Mouse (Mus musculus) T-helper 1 cell (primary cell): ENCODE measurements around the gene Elmo1.

Source experiments
- in situ Hi-C: fragments of 300-600 bp; cut with MboI, MseI; formaldehyde crosslinking; loops from one replicate; pipeline ENCODE4 v1.15.1; 2025; ENCODE audit warnings: high pct_unique_total_duplicates

Elmo1 gene

DNA sequence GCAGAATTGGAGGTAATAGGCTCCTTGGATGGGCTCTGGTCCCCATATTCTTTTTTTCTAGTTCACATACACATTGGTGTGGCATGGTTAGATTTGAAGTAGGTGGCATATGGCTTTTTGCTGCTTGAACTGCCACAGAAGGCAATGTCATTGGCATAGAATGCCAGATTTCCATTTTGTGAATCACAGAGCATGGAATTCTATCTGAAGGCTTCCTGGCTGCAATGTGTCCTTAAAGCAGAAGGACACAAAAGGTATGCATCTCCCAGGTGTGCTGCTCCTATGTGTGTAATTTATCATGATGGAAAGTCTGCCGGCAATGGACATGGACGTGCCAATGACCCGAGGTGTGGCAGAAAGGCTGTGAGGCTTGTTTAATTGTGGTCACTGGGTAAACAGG is 371.2 kb downstream of the Elmo1 start:
- in situ Hi-C loops, result no loop called here

DNA sequence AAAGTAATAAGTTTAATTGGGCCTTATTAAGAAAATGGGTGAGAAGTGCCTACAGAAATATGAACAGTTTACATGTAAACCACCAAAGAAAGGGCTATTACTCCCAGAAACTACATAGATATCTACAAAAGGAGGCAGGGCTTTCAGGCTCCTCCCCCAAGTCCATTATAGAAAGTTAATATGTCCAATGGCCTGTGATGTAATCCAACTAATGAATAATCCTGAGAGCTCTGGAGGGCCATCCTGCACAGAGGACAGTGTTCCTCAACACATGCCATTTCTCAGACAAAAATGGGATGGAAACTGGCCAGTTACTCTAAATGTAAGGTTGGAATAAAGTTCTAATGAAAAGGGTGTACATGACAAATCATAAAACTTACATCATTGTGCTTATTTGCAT is 373.8 kb downstream of the Elmo1 start:
- in situ Hi-C loops, result no loop called here

DNA sequence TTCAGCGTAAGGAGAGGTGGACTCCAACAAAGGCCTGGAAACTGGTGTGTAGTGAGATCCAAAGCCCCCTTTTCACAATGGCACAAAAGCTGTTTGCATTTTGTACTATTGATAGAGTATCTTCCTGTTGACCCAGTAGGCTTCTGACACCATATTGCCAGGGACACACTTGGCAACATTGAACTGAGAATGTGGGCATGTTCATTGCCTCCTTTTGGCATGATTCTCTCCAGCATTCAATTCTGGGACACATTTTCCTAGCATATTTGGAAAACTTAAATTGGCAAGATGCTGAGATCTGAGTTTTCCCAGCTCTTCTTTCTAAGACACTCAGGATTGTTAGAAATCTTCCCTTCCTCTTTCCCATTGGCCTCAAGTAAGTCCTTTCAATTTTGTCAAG is 377.0 kb downstream of the Elmo1 start:
- in situ Hi-C loops, result no loop called here

DNA sequence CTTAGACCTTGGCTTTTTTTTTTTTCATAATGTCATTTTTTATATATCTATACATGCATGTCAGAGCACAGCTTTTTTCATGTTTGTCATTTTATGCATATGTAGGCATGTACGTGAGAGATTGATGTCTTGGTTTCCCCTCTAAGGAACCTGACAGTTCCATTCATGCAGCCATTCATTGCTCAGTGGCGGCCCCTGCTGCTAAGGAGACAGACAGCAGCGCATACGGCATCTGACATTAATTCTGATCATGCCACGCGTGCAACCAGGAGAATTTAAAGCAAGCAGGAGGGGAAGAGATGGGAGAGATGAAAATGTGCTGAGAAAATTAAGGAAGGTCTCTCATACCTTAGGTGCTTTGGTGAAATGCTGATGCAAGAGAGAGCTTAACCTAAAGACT is 381.3 kb downstream of the Elmo1 start:
- in situ Hi-C loops, result loop anchor here (10.0 kb wide), 1 partner anchor 157 kb away; no protein-coding TSS in a partner anchor

DNA sequence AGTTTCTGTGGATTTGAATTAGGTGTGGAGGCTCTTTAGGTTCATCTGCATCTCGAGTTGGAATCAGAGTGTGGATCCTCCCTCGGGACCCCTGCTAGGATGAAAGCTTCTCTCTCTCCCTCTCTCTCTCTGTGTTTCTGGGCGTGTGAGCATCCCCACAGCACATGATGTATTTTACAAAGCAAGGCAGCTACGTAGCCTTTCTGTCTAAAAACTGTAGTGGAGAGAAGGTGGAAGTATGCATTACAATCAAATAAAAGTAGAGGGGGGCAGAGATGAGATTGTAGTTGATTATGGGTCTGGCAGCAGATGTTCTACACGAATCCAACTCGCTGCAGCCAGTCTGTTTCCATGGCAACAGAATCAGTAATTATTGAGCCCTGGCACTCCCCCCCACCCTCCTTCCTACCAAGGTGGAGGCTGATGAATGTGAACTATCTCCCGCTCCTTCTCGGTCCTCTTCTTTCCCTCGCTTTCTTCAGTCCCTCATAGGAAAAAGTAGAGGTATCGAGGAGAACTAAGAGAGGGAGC is 382.0 kb downstream of the Elmo1 start:
- in situ Hi-C loops, result loop anchor here (10.0 kb wide), 1 partner anchor 158 kb away; no protein-coding TSS in a partner anchor

DNA sequence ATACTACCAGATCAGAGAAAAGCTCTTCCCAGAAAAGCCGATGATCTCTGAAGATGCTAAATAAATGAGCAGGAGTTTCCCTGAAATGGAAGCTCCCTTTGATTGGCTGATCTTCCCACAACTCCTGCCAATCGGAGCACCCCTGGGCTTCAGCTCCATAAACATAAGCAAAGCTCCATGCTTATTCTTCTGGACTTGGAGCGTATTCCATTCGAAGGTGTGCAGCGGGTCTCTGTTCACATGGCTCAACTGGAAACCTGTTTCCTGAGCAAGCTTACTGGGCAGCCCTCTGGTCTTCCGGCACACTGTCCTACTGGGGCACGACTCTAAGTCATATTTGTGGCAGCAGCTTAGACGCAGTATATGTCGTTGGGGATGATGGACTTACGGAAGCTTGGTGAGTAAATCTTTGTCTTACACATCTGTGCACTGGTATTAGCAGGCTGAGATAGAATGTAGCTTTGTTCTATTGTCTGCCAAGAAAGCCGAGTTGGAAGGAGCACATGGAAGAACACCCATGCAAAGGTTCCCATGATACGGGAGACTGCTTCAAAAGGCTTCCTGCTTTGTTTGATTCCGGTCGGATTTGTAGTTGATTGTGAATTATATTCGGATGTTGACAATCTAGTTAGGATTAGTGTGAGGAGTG is 382.6 kb downstream of the Elmo1 start:
- in situ Hi-C loops, result loop anchor here (10.0 kb wide), 1 partner anchor 158 kb away; no protein-coding TSS in a partner anchor

DNA sequence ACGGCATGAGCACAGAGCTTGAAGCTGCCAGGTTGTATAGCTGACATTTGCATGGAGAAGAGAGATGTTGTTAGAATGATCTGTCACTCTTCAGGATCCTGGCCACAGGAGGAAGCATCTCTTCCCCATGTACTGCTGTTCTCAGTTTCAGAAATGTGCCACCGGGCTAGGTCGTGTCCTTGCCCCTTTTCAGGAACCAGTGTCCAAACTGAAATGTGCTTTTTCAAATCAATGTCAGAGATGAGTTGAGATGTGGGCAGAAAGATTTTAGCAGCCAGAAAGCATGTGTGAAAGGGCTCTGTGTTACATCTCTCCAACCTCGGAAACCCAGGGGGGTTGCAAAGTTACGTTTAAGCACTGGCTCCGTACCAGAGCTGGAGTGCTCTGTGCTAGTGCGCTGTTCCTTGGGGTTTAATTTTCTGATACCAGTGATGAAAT is 383.3 kb downstream of the Elmo1 start:
- in situ Hi-C loops, result loop anchor here (10.0 kb wide), 1 partner anchor 159 kb away; no protein-coding TSS in a partner anchor

DNA sequence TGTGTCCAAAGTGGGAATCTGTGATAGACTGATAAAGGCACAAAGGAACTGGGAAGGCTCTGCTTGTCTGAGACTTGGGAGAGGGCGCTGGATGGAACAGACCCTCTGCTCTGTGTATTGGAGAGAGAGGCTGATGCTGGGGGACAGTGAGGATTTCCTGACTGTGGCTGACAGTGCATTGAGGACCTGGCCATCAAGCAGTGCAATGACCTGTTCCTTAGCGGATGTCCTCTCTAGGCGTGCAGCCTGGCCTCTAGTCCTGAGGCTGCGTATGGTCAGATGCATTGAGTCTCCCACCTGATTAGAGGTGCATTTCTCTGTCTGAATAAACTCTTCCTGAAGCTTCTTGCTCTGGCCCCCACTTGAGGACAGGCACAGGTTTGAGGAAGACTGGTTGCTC is 384.2 kb downstream of the Elmo1 start:
- in situ Hi-C loops, result loop anchor here (10.0 kb wide), 1 partner anchor 160 kb away; no protein-coding TSS in a partner anchor

DNA sequence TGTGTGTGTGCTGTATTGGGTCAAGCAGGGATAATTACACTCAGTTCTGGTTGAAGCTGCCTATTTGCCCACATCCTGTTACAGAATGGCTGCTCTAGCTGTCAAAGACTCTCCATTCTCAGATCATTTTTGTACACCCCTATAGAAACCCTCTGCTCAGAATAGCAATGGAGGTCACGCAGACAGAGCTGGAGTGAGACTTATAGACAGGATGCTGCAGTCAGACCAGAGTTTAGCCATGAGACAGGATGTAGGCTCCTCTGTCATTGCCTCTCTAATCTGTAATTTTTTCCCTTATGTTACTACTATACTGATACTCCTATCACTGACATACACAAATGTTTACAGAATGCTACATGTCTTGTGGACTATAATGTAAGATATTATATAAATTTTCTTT is 391.4 kb downstream of the Elmo1 start:
- in situ Hi-C loops, result no loop called here

DNA sequence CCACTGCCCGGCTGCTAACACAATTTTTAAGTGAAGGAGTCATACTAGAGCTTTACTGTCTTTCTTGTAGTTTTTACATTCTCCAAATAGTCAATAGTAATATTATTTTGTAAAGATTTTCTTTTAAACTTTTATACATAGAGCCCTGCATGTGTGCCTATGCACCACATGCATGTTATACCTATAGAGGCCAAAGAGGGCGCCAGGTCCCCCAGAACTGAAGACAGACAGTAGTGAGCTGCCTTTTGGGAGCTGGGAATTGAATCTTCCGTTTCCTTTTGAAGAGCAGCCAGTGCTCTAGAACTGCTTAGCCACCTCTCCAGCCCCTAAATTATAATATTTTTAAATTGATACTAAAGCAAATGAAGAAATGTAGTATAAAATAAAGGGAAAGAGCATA is 398.7 kb downstream of the Elmo1 start:
- in situ Hi-C loops, result no loop called here

DNA sequence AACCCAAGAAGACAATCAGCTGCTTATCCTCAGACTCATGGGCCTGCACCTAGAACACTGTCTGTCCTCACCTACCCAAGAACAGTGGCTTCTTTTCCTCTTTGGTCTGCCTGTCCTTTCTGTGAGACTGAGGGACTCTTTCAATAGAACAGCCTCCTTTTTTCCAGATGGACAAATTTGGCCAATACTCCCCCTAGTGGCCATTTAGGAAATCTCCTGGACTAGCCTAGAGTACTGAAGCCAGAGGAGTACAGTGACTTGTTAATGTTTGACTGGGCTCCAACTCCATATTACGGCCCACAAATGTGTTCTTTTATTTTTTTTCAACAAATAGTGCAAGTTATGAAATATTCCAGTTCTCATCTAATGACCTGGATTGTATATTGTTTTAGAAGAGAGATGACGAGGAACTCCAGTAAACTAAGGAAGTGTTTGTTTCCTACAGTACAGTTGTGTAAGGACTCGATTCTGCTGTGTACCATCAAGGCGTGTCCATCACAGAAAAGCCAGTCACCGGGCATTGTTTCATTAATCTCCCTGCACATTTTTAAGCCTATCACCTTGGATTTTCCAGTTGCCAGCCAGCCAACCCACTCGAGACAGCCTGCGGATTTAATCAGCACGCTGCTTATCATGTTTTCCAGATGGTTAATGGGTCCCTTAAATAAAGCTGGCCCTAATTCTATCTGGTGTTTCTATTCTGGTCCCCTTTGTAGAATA is 399.5 kb downstream of the Elmo1 start:
- in situ Hi-C loops, result no loop called here

DNA sequence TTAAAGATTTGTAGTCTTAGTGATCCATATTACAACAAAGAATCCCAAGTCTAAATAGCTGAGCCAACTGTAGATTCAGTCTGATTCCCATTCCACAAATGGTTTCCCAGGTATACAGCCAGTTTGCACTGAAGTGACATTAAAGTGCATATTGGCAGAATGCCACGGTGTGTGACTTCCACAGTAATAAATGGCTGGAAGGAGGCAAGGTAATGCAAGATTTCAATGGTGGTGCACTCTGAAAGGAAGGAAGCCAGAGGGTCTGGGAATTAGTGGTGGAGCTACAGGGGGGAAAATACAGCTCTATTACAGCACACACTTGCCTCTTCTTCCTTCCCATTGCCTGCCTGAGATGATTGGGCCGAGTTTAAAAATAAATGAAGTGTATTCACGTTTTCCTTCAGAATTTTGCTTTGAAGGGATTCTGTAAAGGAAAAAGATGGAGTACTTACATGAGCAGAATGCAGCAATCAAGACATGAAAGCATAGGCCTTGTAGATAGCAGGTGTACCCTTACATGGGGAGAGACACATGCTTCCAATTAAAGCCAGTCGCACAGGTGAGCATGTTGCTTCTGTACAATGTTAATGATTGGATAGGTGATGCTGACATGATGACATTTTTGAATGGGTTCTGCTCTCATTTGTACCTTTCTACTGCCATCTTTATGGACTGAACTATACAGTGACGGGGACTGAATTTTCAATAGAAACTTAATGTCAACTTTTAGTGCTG is 400.6 kb downstream of the Elmo1 start:
- in situ Hi-C loops, result no loop called here

DNA sequence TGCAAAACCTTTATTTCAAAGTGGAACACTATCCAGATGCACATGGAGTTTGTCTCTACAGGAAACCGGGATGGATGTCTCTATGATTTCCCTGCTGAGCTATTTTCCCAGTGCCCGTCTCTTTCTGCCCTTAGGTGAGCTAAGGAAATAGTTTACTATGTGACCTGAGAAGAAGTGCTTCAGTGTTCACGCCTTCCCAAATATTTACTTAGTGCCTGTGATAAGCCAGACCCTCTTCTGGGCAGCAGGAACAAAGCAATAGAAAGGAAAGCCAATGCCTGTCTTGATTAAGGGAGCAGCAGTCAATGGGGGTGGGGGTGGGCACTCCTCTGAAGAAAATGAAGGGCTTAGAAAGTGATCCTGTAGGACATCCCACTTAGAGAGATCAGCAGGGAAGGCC is 401.3 kb downstream of the Elmo1 start:
- in situ Hi-C loops, result no loop called here

DNA sequence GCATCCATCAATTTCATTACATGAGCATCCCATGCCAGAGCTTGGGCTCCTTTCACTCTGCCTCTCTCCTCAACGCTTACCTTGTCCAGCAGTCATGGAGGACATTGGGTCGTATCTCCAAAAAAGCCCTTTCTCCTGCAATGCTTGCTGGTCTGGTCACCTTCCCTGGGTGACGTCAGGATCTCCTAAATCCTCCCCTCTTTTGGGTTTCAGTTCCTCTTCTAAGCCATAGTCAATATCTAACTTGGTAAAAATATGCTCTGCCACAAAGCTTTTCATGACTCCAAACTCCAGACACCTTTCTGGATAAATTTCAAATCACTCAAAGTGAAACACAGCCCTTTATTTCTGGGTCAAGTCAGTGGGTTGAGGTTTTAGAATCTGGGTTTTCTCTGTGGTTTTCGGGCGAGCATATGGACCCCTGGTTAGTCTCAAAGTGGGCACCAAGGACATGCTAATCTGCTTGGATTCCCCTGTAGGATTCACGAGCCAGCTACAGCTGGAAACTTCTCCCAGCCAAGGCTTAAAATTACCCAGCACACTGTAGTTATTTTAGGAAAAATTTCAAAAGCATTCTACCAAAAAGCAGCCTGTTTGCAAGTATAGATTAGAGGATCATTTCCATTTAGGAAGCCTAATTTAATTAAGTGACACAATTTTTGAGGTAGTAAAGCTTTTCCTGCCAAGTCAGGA is 403.8 kb downstream of the Elmo1 start:
- in situ Hi-C loops, result no loop called here

DNA sequence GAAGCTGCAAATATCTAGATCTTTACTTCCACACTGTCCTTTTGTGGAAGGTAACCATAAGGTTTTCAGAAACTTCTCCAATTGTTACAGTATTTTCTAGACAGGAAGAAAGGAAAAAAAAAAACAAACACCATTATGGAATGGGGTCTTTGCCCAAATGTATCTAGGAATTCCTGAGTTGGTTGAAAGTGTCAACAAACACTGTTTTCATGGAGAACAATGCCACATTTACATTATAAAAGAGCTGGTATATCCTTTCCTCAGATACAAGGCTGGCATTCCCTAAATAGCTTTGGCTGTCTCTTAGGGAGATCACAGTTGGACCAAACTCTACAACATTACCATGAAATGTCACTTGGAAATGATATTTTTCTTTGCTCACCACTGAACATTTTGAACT is 411.5 kb downstream of the Elmo1 start:
- in situ Hi-C loops, result no loop called here

DNA sequence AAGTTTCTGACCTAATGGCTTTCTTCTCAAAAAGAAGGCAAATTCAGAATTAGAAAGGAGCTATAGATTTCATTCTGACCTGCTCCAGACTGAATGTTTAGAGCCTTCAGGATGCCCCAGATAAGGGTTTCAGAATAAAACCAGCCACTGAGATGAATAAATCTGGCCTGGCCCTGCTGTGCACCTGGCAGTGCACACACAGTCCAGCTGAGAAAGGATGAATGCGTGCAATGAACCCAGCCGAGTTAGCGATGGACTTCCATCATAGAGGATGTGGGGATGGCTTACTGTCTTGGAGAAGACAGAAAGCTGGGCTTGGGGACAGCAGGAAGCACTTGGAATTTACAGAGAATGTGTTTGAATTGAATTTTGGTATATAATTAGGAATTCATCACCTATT is 413.0 kb downstream of the Elmo1 start:
- in situ Hi-C loops, result no loop called here

DNA sequence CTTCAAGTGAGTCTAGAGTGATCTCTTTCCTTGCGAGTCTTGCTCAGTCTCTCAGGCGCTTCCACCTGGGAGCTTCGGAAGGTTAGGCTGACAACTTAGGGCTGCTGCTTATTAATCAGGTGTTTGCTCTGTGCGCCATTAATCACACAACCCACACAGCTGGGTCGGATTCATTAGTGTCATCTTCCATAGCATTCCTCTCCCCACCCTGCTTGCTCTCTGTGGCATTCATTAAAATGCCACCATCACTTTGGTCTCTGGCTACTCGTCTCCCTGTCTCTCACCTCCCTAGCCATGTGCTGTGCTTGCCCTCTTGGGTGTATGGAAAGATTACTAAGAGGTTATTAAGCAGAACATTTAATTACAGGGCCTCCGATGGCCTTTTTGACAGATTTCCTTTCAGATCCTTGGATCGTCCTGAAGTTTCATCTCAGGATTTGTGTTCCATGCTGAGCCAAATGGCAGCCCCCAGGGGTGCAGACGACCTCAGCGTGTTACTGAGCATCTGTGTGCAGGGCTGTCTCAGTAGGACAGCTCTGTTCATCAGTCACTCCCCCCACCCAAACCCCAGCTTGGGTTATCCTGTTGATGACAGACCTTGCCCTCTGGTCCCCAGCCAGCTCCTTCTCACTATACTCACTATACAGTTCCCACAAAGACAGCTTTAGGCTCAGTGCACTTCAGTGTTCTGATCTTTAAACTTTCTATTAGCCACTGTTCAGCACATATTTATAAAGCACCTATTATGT is 417.2 kb downstream of the Elmo1 start:
- in situ Hi-C loops, result no loop called here

DNA sequence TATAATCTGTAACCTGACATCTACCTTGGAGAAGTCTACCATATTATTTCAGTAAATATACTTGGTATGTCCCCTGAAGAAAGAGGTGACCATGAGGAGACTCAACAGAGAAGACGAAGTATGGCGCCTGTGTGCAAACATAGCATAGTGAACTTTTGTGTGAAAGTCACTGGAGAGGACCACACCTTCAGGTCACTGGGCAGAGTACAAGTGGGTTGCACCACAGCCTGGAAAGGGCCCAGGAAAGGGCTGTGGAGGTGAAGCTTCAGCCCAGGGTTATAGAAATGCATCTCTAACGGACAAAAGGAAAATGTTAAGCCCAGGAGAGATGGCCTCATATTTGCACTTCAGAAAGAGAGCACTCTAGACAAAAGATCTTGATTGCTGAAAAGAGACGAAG is 420.6 kb downstream of the Elmo1 start:
- in situ Hi-C loops, result no loop called here

DNA sequence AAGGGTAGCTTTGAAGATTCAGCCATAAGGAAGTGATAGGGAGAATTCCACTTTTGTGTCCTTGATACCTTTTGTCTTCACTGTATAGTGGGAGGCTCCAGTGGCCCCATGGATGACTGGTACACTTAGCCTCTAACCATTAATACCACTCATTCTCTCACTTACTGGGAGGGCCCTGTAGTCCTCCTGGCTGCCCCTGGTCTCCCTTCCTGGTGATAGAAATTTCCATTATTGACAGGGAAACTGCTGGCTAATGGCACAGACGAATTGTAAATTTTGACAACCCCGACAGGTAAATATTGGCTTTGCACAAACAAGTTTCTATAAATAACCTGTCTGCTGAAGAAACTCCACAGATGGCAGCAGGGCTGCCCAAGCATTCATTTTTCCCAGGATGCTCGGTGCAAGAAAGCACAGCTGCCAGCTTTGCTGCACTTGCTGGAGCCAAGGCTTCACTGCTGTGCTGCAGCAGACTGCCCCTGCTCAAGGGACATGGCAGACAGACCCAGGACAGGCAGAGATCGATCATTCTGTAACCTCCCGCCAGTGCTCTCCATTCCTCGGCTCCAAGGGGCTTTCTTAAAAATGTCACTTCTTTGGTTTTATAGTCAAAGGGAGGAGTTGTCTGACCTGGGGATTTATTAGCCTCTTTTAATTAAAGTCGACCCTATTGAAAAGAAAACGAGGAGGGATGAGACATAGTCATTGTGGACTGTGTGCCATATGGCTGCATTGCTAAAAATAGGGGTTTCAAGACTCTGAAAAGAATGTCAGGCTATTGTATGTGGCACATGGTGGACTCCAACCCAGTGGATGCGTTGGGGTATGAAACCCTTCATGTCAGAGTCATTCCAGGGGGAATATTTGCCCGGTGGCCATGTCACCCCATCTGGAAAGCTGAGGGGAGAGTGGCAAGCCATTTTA is 422.2 kb downstream of the Elmo1 start:
- in situ Hi-C loops, result no loop called here

DNA sequence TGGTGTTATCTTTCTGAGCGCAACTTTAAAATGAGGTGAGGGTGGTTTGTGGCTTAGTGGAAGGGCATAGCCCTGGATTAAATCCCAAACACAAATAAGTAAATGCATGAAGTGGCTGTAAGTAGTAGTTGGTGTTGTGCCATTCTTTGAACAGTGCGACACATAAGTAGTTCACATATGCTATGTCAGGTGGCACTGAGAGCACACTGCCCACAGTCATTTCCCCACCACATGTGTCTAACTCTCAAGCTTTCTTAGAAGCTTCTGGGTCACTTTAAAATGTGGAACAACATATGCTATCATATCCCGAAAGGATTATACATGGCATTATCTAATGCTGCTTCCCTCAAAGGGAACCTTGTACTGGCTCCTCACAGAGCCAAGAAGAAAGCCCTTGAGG is 424.3 kb downstream of the Elmo1 start:
- in situ Hi-C loops, result no loop called here
